Mouse (Mus musculus) limb, embryonic 15.5 days (tissue): ENCODE results near the gene Txn2. TPM values are rescaled to one million over a fixed set of nuclear protein-coding genes. Genes with fewer than 3 reads are reported as not detected.

ENCODE experiments used
- ATAC-seq: fragments of 200-750 bp; cut with Nextera tagmentation; 2 replicates; pipeline ENCODE4 v1.8.0; 2017; ENCODE audit warnings: low read depth, moderate TSS enrichment; ENCODE audit not compliant: insufficient number of reproducible peaks, low FRiP score, low TSS enrichment
- H3K27ac ChIP-seq: fragments of 300-500 bp; sonication (generic); 2 replicates; pipeline ENCODE4 v1.5.1; 2015; ENCODE audit warnings: moderate library complexity, mild to moderate bottlenecking, inconsistent platforms
- H3K27me3 ChIP-seq: fragments of 300-500 bp; sonication (generic); 2 replicates; pipeline ENCODE4 v1.6.1; 2015; ENCODE audit warnings: inconsistent platforms
- H3K36me3 ChIP-seq: fragments of 300-500 bp; sonication (generic); 2 replicates; pipeline ENCODE4 v1.6.1; 2015; ENCODE audit warnings: inconsistent platforms
- H3K4me1 ChIP-seq: fragments of 300-500 bp; sonication (generic); 2 replicates; pipeline ENCODE4 v1.6.1; 2015; ENCODE audit warnings: inconsistent platforms
- H3K4me2 ChIP-seq: fragments of 300-500 bp; sonication (generic); 2 replicates; pipeline ENCODE4 v1.6.1; 2015; ENCODE audit warnings: mild to moderate bottlenecking, inconsistent platforms
- H3K4me3 ChIP-seq: fragments of 300-500 bp; sonication (generic); 2 replicates; pipeline ENCODE4 v1.5.1; 2015; ENCODE audit warnings: mild to moderate bottlenecking, inconsistent platforms
- H3K9ac ChIP-seq: fragments of 300-500 bp; sonication (generic); 2 replicates; pipeline ENCODE4 v1.6.1; 2015; ENCODE audit warnings: inconsistent platforms
- H3K9me3 ChIP-seq: fragments of 300-500 bp; sonication (generic); 2 replicates; pipeline ENCODE4 v1.6.1; 2016; ENCODE audit warnings: inconsistent platforms
- WGBS: fragments of 180-500 bp; shearing (Covaris S2); methylation state at CpG from one replicate; pipeline ENCODE4 v1.1.7; 2015; 5-methylcytosine and 5-hydroxymethylcytosine counted together
- polyA plus RNA-seq: library from polyadenylated mRNA; unstranded; fragments of >200 nt; fragmentation: Nextera tagmentation; extraction: Ambion mirVana; gene quantifications from 2 replicates; pipeline ENCODE4 v1.2.1, GENCODE M21; 2015

Gene Txn2
- polyA plus RNA-seq, 1 experiment from 2014 or later = 231 TPM

DNA sequence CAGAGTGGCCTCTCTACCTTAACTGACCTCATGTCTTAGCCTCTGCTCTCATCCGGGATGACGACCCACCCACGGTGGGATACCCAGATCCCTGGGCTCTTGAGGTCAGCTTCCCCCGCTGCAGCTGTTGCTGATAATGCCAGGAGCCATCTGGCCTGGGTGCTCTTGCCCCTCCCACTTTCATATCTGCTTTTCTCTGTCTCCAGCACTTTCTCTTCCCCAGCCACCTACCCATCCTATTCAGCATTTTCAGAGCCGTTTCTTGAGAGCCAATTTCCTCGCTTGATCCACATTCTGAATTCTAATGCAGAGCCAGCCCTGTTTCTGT is 2.8 kb upstream of the Txn2 start:
- Histone ChIP-seq H3K9me3 (no peaks in the 10 kb centered on the region), H3K9ac (no peak overlapping the region), H3K4me2 (no peak overlapping the region), H3K4me1 (peaks cover 34% of the 10 kb centered on the region), H3K27ac (no peak overlapping the region), H3K27me3 (no peaks in the 10 kb centered on the region), H3K36me3 (peaks cover 10% of the 10 kb centered on the region), H3K4me3 (no peak overlapping the region)
- WGBS = 71% methylated on average over 6 of the region's 6 CpGs
- no peak for ATAC-seq

DNA sequence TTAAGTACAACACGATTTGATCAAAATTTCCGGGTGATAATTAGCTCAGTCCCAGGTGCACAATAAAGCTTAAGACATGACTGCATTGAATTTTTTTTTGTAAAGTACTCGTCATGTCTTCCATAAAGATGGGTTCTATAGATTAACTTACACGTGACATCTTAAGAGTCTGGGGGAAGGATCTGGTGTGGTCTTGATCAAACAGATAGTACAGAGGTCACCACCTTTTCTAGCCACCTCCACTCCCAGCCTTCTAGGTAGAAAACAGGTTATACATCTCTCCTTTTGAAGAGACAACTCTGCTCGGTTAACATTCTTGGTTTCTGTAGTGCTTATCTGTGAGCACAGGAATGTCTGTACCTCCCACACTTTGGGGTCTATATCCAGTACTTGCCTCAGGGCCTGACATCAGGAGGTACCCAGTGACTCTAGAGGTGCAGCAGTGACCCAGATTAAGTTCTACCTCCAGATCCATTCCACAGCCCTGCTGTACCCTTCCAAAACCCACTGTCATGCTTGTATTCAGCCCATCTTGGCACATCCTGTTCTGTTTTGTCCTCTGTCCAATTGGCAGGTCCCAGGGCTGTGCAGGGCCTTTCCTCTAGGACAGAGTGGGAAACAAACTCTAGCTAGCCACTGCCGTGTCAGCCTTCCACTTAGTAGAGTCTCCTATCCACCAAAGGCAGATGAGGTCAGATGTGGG is 2.3 kb upstream of the Txn2 start:
- peaks cover 14% of the 10 kb centered on the region for H3K36me3 ChIP-seq
- no peaks in the 10 kb centered on the region for H3K9me3 ChIP-seq
- H3K4me3 ChIP-seq = no peak overlapping the region
- H3K4me2 ChIP-seq = no peak overlapping the region
- no peak overlapping the region for H3K9ac ChIP-seq
- 67% methylated on average over 6 of the region's 6 CpGs for WGBS
- no peaks in the 10 kb centered on the region for H3K27me3 ChIP-seq
- no peak for ATAC-seq
- peaks cover 34% of the 10 kb centered on the region for H3K4me1 ChIP-seq
- H3K27ac ChIP-seq = no peak overlapping the region

DNA sequence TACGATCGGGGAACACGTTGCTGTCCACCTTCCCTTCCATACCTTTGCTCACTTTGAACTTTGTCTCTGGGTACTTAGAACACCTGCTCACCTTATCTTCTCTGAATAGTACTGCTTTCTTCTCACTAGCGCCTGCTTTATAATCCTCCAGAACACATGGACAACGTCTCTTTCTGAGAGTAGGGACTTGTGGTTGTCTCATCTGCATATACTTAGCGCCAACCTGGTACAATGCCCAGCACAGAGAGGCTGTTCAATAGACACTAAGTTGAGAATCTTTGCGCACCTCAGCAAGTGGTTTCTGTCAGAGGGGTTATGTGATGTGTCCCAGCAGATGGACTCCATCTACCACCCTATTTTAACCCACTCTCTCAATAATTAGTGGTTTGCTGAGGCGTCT is 998 bp upstream of the Txn2 start:
- Histone ChIP-seq H3K9me3 (no peaks in the 10 kb centered on the region), H3K27ac (peak overlapping the region; percentile 92), H3K4me2 (peak overlapping the region; percentile 72), H3K9ac (0 out of 2 replicates have a peak overlapping the region, but pooled peaks have one; percentile 1), H3K4me1 (peaks cover 34% of the 10 kb centered on the region), H3K27me3 (no peaks in the 10 kb centered on the region), H3K36me3 (peaks cover 15% of the 10 kb centered on the region), H3K4me3 (peak overlapping the region; percentile 93)
- WGBS = 45% methylated on average over 8 of the region's 8 CpGs
- no peak for ATAC-seq

DNA sequence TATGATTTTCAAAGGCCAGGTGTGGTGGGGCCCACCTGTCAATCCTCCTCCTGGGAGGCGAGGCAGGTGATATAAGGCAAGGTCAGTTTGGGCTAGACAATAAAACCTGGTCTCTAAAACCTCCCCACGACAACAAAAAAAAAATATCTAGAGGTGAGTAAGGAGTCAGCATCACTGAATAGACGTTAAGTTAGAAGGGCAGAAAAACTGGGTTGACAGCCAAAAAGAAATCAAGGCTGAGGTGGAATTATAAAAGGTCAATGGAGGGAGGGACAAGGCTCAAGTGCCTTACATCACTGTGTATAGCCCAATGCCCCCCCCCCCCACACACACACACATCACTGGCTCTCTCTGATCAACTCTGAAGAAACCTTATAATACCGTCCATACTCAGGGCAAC is 715 bp downstream of the Txn2 start:
- peaks cover 20% of the 10 kb centered on the region for H3K4me1 ChIP-seq
- H3K27me3 ChIP-seq = no peaks in the 10 kb centered on the region
- H3K27ac ChIP-seq = 0 out of 2 replicates have a peak overlapping the region, but pooled peaks have one; percentile 95
- peak overlapping the region; percentile 93 for H3K4me3 ChIP-seq
- peak overlapping the region; percentile 54 for H3K4me2 ChIP-seq
- ATAC-seq = no peak
- H3K9ac ChIP-seq = peak overlapping the region; percentile 78
- H3K9me3 ChIP-seq = no peaks in the 10 kb centered on the region
- peaks cover 32% of the 10 kb centered on the region for H3K36me3 ChIP-seq
- WGBS = 21% methylated on average over 4 of the region's 4 CpGs

DNA sequence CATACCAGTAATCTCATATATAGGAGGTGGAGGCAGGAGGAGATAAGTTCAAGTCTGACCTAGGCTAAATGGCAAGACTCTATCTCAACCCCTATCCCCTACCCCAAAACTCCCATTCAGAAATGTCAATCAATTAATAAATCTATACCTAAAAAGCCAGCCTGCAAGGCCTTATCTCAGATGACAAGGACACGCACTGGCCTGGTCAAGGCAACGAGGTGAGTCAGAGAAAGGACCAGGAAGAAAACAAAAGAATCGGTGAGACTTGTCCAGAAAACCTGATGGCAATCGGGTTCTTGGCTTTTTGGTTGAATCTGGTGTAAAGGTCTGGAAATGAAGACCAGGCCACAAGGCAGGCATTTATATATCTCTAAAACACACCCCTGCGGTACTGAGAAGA is 1.9 kb downstream of the Txn2 start:
- H3K27ac ChIP-seq = no peak overlapping the region
- H3K9me3 ChIP-seq = no peaks in the 10 kb centered on the region
- ATAC-seq = no peak
- H3K27me3 ChIP-seq = no peaks in the 10 kb centered on the region
- peaks cover 20% of the 10 kb centered on the region for H3K4me1 ChIP-seq
- no peak overlapping the region for H3K4me2 ChIP-seq
- no peak overlapping the region for H3K4me3 ChIP-seq
- 93% methylated on average over 5 of the region's 5 CpGs for WGBS
- H3K9ac ChIP-seq = no peak overlapping the region
- H3K36me3 ChIP-seq = peaks cover 44% of the 10 kb centered on the region

DNA sequence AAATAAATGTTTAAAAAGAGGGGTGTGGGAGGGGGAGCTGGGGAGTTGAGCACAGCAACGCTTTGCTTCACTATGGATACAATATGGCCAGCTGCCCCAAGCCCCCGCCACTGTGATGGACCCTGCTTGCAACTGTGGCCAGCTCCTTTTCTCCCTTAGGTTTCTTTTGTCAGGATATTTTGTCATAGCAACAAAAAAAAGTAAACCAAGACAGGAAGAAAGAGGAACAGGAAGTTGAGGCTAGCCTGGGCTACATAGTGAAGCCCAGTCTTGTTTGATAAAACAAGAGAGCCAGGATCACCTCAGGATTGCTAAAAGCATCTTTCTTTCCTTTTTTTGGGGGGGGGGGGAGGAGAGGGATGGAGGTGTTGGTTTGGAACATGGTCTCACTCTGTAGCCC is 3.6 kb downstream of the Txn2 start:
- Histone ChIP-seq H3K4me1 (peaks cover 20% of the 10 kb centered on the region), H3K27me3 (no peaks in the 10 kb centered on the region), H3K27ac (no peak overlapping the region), H3K9me3 (no peaks in the 10 kb centered on the region), H3K9ac (no peak overlapping the region), H3K4me3 (no peak overlapping the region), H3K36me3 (peaks cover 57% of the 10 kb centered on the region), H3K4me2 (no peak overlapping the region)
- WGBS = 98% methylated on average over 2 of the region's 2 CpGs
- no peak for ATAC-seq

DNA sequence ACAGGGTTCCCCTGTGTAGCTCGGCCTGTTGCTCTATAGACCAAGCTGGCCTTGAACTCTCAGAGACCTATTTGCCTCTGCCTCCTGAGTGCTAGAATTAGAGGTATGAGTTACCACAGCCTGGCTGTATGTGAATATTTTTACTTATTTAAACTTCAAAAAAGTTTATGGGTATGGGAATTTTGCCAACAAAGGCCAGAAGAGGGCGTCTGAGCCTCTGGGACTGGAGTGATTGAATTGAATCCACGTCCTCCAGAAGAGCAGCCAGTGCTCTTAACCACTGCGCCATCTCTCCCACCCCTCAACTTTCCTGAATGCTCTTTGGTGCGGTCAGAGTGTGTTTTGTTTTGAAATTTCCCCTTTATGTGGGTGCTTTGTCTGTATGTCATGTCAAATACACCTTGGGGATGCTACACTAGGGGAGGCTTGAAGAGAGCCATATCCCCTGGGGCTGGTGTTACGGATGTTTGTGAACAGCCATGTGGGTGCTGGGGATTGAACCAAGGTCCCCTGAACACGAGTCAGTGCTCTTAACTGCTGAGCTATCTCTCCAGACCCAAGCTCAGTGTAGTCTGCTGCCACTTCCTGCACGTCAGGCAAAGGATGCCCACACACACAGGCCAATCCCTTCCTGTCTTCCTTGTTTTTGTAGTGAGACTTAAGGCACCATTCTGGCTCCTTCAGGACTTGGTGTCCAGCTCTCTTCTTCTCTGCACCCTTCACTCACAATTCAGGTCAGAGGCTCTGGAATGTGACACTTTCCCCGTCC is 5.4 kb downstream of the Txn2 start:
- ATAC-seq = no peak
- Histone ChIP-seq H3K27ac (no peak overlapping the region), H3K4me3 (no peak overlapping the region), H3K36me3 (peaks cover 72% of the 10 kb centered on the region), H3K4me2 (no peak overlapping the region), H3K9ac (no peak overlapping the region), H3K27me3 (no peaks in the 10 kb centered on the region), H3K4me1 (peaks cover 13% of the 10 kb centered on the region), H3K9me3 (no peaks in the 10 kb centered on the region)
- WGBS = 64% methylated on average over 9 of the region's 9 CpGs

DNA sequence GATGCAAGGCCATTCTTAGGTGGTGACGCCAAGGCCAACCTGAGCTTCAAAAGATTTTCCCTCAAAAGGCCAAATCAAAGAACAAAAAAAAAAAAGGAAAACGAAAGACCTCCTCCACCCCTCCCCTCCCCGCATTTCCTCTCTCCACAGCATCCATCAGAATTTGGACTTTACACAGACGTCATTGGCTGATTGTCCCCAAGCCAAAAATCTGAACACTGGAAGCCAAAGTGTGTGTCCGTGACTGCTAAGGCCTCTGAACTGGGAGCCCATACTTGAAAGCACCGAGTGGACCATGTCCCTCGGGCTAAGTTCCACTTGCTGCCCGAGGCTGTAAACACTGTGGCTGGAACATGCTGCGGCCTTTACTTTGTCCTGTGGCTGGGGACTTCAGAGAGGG is 6.1 kb downstream of the Txn2 start:
- Histone ChIP-seq H3K36me3 (peaks cover 78% of the 10 kb centered on the region), H3K9ac (no peak overlapping the region), H3K27me3 (no peaks in the 10 kb centered on the region), H3K4me2 (no peak overlapping the region), H3K9me3 (no peaks in the 10 kb centered on the region), H3K4me1 (peaks cover 8% of the 10 kb centered on the region), H3K4me3 (no peak overlapping the region), H3K27ac (no peak overlapping the region)
- no peak for ATAC-seq
- 83% methylated on average over 9 of the region's 9 CpGs for WGBS

DNA sequence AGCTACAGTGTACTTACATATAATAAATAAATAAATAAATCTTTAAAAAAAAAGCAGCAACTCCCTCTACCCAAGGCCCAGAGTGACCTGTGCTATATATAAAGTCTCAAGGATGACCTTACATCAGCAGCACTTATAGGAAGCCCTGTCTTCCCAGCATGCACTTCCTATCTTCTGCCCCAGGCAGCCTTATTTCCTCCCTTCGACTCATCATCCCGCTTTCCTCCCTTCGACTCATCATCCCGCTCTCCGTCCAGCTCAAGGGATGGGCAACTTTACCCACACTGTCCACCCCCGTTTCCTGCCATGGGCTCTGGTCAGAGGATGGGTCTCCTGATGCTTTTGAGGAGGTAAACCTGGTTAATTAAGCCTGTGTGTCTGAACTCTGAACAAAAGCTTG is 7.2 kb downstream of the Txn2 start:
- H3K9ac ChIP-seq = no peak overlapping the region
- H3K4me3 ChIP-seq = no peak overlapping the region
- peaks cover 70% of the 10 kb centered on the region for H3K36me3 ChIP-seq
- no peaks in the 10 kb centered on the region for H3K9me3 ChIP-seq
- no peaks in the 10 kb centered on the region for H3K27me3 ChIP-seq
- ATAC-seq = no peak
- 93% methylated on average over 6 of the region's 6 CpGs for WGBS
- H3K27ac ChIP-seq = no peak overlapping the region
- H3K4me1 ChIP-seq = no peaks in the 10 kb centered on the region
- no peak overlapping the region for H3K4me2 ChIP-seq

DNA sequence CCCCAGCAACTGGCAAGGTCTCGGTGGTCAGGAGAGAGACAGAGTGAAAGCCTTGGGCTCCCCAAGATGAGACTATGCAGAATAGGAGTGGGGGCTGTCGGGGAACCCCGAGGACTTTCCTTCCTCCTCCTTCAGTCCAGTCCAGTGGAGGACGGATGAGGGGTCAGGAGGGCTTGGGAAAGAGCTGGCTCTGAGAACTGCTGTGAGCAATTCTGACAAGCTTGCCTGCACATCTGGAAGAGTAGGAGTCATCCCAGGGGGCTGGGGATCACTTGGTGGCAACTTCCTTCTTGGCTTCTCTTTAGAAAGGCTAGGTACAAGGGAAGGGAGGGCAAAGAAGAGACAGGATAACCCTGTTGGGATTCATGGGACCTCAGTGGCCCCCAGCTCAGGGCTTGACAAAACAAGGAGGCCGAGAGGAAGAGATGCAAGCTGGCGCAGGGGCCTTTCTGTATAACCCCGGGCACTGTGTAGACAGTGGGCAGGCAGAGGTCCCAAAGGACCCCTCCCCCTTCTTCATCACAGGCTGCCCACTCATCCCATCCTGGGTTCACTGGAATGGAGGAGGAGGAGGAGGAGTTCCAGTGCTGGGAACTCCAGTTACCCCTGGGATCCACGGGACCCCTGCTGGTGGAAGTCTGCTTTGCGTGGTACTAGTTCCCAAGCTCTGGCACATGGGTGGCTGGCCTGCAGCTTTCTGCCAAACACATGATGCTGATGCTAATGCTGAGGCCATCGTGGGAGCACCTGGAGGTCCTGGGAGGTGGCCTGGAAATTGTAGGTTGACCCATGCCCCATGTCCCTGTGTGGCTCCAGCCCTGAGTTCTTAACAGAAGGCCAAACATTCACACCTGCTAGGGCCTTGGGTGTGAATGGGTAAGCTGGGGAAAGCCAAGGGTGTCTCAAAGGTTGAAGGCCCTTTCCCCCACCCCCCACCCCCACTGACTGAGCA is 8.0 kb downstream of the Txn2 start:
- Histone ChIP-seq H3K4me3 (no peak overlapping the region), H3K9ac (no peak overlapping the region), H3K4me2 (no peak overlapping the region), H3K27me3 (no peaks in the 10 kb centered on the region), H3K36me3 (peaks cover 73% of the 10 kb centered on the region), H3K4me1 (no peaks in the 10 kb centered on the region), H3K27ac (no peak overlapping the region), H3K9me3 (no peaks in the 10 kb centered on the region)
- 79% methylated on average over 10 of the region's 10 CpGs for WGBS
- no peak for ATAC-seq

DNA sequence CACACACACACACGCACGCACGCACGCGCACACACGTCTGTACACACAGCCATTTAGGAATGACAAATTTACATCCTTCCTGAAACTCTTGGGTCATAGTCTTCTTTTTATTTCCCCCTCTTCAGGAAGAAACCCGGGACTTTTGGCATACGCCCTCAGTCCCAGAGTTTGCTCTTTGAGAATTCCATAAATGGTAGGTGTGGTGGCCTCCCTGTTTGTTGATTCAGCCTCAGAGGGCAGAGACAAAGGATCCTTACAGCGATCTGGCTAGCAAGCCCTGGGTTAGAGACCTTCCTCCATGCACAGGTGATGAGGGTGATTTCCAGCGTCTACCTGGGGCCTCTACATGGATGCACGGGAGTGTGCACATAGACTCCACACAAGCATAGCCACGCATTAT is 9.4 kb downstream of the Txn2 start:
- Histone ChIP-seq H3K27ac (no peak overlapping the region), H3K9me3 (no peaks in the 10 kb centered on the region), H3K36me3 (peaks cover 82% of the 10 kb centered on the region), H3K27me3 (no peaks in the 10 kb centered on the region), H3K4me2 (no peak overlapping the region), H3K4me3 (no peak overlapping the region), H3K4me1 (no peaks in the 10 kb centered on the region), H3K9ac (no peak overlapping the region)
- no peak for ATAC-seq
- 91% methylated on average over 12 of the region's 12 CpGs for WGBS
